Mouse (Mus musculus): ENCODE data around the gene Tdrd6. TPM values are rescaled to one million over a fixed set of nuclear protein-coding genes. Genes with fewer than 3 reads are reported as not detected.
A peak's percentile ranks its signal among the peaks of the same experiment; 100 is the strongest.

The Tdrd6 gene
- not detected for total RNA-seq (2022)

DNA sequence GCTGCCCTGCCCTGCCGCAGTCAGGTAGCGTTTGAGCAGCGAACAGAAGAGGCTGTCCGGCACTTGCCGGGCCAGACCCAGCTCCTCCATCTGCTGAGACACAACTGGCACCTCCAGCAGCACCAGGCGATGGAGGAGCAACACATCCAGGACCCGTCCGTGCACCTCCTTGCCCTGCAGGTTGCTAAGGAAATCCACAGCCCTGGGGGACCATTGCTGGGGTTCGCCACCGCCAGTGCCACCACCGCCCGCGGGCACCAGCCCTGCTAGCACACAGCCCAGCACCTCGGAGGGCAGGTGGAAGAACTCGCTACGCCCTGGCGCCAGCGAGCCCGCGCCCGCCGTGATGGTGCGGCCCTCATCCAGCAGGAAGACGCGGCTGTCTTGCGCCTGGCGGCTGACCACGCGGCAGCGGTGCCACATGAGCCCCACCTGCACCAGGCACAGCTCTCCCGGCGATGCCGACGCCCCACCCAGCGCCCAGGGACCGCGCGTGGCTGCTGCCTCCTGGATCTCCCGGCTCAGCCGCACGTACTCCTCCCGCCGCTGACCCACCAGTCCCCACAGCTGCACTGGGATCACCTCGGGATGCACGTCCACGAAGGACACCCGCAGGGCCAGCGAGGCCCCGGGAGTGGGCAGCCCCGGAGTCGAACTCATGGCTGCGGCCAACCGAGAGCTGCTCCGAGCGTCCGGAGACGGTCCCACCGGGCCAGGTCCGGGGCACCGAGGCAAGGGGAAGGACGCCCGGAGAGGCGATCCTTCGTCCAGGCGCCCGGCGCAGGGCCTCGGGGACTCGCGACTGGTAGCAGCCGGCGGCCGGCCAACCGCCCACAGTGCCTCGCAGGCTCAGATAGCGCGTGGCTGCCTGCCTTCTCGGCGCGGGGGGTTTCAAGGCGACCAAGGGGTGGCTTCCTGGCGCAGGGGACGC is at the start of gene Tdrd6:
Gene Tdrd6 (minus strand): TSS at position 804 of the 931 bp plus-strand sequence.
- no peak for DNase-seq (ENCODE audit: low spot score in 2 of 2)

- DNase-seq (ENCODE audit: low spot score in 2 of 2), result no peak
These were observed 47.2 kb upstream of the Tdrd6 start for GRCm38 (mm10) chr17:43677317-43677716.

DNA sequence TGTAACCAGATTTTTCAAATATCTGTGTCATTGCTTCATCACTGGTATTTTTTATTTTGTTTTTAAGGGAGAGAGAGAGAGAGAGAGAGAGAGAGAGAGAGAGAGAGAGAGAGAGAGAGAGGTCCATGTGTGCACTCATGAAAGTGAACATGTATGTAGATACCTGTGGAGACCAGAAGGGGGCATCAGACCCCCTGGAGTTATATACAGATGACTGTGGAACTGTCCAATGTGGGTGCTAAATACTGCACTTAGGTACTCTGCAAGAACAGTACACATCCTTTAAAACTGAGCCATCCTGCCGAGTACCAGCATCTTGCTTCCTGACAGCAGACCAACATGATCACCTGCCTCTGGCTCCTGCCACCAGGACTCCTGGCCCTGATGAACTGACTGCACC is 46.1 kb upstream of the Tdrd6 start:
- DNase-seq (ENCODE audit: low spot score in 2 of 2), result no peak

- no peak for DNase-seq (ENCODE audit: low spot score in 2 of 2)
These were observed 45.1 kb upstream of the Tdrd6 start for GRCm38 (mm10) chr17:43675228-43675627.

GRCm38 (mm10) chr17:43671907-43672306 is 41.8 kb upstream of the Tdrd6 start:
- DNase-seq (ENCODE audit: low spot score in 2 of 2), result no peak

DNA sequence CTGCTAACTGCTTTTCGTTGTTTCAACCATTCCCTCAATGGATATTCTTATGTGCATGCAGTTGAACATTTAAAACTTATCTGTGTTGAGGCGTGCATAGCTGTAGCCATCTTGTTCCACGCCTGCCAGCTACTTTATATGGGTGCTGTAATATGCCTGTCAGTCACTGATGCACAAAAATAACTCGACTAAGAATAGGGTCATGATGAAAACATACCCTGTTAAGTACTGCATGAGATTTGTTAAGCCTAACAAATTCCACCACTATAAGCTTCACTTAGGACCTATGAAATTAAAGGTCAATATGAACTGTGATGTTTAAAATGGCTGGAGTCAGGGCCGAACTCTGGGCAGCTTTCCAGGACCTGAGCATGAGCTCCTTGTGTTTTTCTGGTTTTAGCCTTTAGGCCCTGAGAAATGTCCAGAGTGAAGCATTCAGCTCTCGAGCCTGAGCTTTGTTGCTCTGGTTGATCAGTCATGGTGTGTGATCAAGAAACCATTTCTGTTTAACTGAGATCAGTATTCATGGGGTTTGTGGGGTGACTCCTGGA is 39.1 kb upstream of the Tdrd6 start:
- DNase-seq (ENCODE audit: low spot score in 2 of 2), result no peak

- DNase-seq (ENCODE audit: low spot score in 2 of 2), result no peak
These were observed 37.3 kb upstream of the Tdrd6 start, which contains the start of gene Cyp39a1 for GRCm38 (mm10) chr17:43667290-43667843. TSS of gene Cyp39a1 (plus strand) at chr17:43667425.

- peak; percentile 81 to 88 for DNase-seq (ENCODE audit: low spot score in 2 of 2)
These were observed 36.6 kb upstream of the Tdrd6 start, which contains the start of gene Slc25a27 for GRCm38 (mm10) chr17:43666576-43667289. TSS of gene Slc25a27 (minus strand) at chr17:43667214.

GRCm38 (mm10) chr17:43651314-43652046 is 21.4 kb upstream of the Tdrd6 start:
- no peak for DNase-seq (ENCODE audit: low spot score in 2 of 2)

DNA sequence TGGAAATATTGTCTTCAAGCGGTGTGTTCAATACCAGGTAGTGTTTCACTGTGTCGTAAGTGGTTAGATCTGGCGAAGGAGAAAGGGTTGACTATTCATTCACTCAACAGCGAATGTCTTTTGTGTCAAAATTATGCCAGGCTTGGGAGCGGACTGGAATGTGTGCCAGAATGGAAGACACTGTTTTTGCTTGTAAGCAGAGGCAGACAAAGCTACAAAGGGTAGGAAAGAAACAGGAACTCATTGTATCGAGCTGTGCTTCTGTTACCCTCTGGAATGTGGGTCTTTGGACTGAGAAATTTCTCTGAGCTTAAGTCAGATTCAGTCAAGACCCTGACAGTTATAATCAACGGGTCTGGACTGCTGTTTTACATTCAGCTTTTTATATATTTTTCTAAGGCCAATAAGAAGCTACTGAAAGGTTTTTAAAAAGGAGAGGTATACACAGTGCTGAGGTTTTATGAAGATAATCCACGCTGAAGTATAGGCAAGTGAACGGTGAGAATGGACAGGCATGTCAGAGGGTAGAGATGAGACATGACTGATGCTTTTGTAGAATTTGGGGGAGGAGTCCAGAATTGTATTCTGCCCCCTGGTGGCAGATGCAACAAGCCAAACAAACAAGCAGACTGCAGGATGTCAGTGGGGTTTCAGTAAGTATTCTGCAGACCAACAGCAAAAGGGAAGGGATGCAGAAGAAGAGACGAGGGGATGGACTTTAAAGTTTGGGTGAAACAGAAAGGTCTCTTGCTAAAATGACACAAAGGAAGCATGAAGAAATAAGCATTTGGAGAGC is 19.7 kb upstream of the Tdrd6 start:
- no peak for DNase-seq (ENCODE audit: low spot score in 2 of 2)

GRCm38 (mm10) chr17:43646925-43647324 is 16.8 kb upstream of the Tdrd6 start:
- DNase-seq (ENCODE audit: low spot score in 2 of 2), result no peak

DNA sequence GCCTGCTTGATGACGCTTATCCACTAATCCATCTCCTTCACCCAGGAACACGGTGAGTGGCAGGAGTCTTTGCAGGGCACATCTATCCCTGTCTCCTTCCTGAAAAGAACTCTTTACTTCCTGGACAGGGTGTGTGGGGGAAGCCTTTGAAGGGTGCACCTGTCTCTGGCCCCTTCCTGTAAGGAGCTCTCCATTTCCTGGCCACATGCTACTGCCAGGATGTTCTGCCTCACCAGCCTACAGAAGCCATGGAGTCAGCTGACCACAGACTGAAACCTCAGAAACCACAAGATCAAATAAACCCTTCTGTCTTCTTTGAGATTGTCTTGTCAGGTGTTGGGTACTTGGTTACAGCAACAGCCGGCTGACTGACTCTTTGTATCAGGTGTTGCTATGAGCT is 15.0 kb upstream of the Tdrd6 start:
- no peak for DNase-seq (ENCODE audit: low spot score in 2 of 2)

DNA sequence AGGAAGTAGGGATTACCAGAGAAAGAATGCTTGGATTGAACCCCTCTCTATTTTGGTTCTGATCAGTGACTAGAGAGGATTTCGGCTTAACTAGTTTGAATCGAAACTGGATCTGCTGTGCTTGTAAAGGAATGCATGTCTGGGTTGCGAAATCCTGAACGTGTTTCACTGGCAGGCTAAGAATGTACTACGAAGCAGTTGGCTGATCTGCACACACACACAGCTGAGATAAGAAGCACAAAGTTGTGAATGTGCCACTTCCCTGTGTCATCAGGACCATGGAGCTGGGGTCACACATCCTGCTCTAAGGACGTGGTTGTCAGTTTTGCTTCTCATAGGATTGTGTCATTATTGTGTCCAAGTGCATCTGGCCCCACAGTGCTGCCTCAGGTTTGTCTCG is 14.3 kb upstream of the Tdrd6 start:
- DNase-seq (ENCODE audit: low spot score in 2 of 2), result no peak

GRCm38 (mm10) chr17:43643191-43643590 is 13.1 kb upstream of the Tdrd6 start:
- no peak for DNase-seq (ENCODE audit: low spot score in 2 of 2)

GRCm38 (mm10) chr17:43640825-43641224 is 10.7 kb upstream of the Tdrd6 start:
- no peak for DNase-seq (ENCODE audit: low spot score in 2 of 2)

GRCm38 (mm10) chr17:43637146-43637545 is 7.0 kb upstream of the Tdrd6 start:
- DNase-seq (ENCODE audit: low spot score in 2 of 2), result no peak

- DNase-seq (ENCODE audit: low spot score in 2 of 2), result no peak
These were observed 295 bp upstream of the Tdrd6 start for GRCm38 (mm10) chr17:43630427-43630760.

GRCm38 (mm10) chr17:43629026-43629495 is 1.0 kb downstream of the Tdrd6 start:
- DNase-seq (ENCODE audit: low spot score in 2 of 2), result no peak

DNA sequence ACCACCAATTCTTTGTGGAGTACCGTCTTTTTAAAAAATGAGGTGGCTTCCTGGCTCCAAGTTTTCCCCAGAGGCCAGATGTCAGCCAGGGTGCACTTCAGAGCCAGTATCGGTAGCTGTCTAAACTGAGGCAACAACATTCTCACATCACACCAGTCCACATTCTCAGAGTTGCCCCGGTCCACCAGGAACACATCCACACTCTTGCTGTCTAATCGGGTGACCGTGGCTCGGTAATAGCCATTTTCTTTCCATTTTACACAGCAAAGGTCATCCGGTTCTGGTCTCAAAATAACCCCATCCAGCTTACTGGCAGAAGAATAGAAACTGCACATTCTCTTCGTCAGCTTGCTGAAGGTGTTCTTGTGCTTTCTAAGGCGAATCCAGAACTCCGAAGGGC is 1.9 kb downstream of the Tdrd6 start:
- DNase-seq (ENCODE audit: low spot score in 2 of 2), result no peak

DNA sequence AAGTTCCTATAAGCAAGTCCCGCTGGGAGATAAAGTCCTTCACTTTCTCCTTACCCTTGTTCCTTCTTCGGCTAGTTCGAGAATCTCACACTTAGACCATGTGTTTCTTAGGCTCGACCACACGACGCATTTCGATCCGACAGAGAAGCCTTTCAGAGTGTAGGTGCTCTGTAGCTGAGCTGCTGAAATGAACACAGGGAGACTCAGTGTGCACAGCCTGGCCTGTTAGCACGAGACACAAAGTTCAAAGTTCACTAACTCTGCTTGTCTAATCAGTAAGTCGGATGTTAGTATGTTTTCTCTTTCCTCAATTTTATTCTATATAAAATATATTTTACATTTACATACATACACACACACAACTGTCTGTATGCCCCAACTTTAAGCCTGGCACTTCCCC is 8.0 kb downstream of the Tdrd6 start:
- DNase-seq (ENCODE audit: low spot score in 2 of 2), result no peak

All from gastrocnemius, adult 8-10 months (tissue).